Mouse (Mus musculus): ENCODE data around the gene Rab5b. TPM values are rescaled to one million over a fixed set of nuclear protein-coding genes. Genes with fewer than 3 reads are reported as not detected.
"Not testable (repeated sequence)": the region's sequence is repeated elsewhere in the genome, so short reads cannot be mapped to it uniquely, and the experiment has no call there.

The Rab5b gene
- total RNA-seq, 2 experiments from 2014 or later = 82.7 to 83.2 TPM

GRCm38 (mm10) chr10:128645111-128646011, 50.7 kb downstream of the Rab5b start, which contains the start of gene Ikzf4:
TSS of gene Ikzf4 (minus strand) at chr10:128645991.
- peak; percentile 34 for DNase-seq

- no peak for DNase-seq
Observed at GRCm38 (mm10) chr10:128642749-128643148, 53.3 kb downstream of the Rab5b start.

GRCm38 (mm10) chr10:128641871-128642270, 54.2 kb downstream of the Rab5b start:
- DNase-seq = no peak

- DNase-seq = no peak
Observed at GRCm38 (mm10) chr10:128640891-128641290, 55.2 kb downstream of the Rab5b start.

GRCm38 (mm10) chr10:128639999-128640398, 56.1 kb downstream of the Rab5b start:
- no peak for DNase-seq

- DNase-seq = no peak
Observed at GRCm38 (mm10) chr10:128637011-128637410, 59.1 kb downstream of the Rab5b start.

- no peak for DNase-seq
Observed at GRCm38 (mm10) chr10:128636561-128636960, 59.5 kb downstream of the Rab5b start.

GRCm38 (mm10) chr10:128635697-128636096, 60.4 kb downstream of the Rab5b start:
- no peak for DNase-seq

GRCm38 (mm10) chr10:128631571-128631970, 64.5 kb downstream of the Rab5b start:
- no peak for DNase-seq

- DNase-seq = not testable (repeated sequence)
Observed at GRCm38 (mm10) chr10:128630306-128630705, 65.8 kb downstream of the Rab5b start.

GRCm38 (mm10) chr10:128629746-128630145, 66.3 kb downstream of the Rab5b start:
- DNase-seq = no peak

GRCm38 (mm10) chr10:128627398-128628317, 68.4 kb downstream of the Rab5b start:
- DNase-seq = no peak

Other genes starting within 250 kb of the Rab5b start
- 10 to 100 TPM; 47.0 to 62.8 TPM for gene Smarcc2, start 237.0 kb downstream of the Rab5b start, total RNA-seq (2021)
- 100 to 1,000 TPM; 305 to 356 TPM for gene Myl6, start 202.1 kb downstream of the Rab5b start, total RNA-seq (2021)
- gene Myl6b, start 197.6 kb downstream of the Rab5b start, total RNA-seq (2021) = 100 to 1,000 TPM in 1 of 2 experiments, 10 to 100 TPM in 1; 68.8 to 101 TPM
- gene Esyt1, start 170.4 kb downstream of the Rab5b start, total RNA-seq (2021) = 10 to 100 TPM; 22.5 to 30.4 TPM
- gene Zc3h10, start 148.5 kb downstream of the Rab5b start, total RNA-seq (2021) = 1 to 10 TPM; 5.2 to 6.3 TPM
- gene Rpl41, start 147.0 kb downstream of the Rab5b start, total RNA-seq (2021) = 1,000 to 10,000 TPM; 1,962 to 2,082 TPM
- gene Pa2g4, start 130.3 kb downstream of the Rab5b start, total RNA-seq (2021) = 10 to 100 TPM; 65.8 to 72.9 TPM
- 1 to 10 TPM; 7.7 to 9.0 TPM for gene Erbb3, start 106.6 kb downstream of the Rab5b start, total RNA-seq (2021)
- 100 to 1,000 TPM; 637 to 651 TPM for gene Rps26, start 69.5 kb downstream of the Rab5b start, total RNA-seq (2021)
- gene Ikzf4, start 50.3 kb downstream of the Rab5b start, total RNA-seq (2021) = under 1 TPM; 0.54 to 0.63 TPM
- gene Suox, start 22.2 kb downstream of the Rab5b start, total RNA-seq (2021) = 10 to 100 TPM in 1 of 2 experiments, 1 to 10 TPM in 1; 9.3 to 11.0 TPM
- gene Pmel, start 7.9 kb upstream of the Rab5b start, total RNA-seq (2021) = 1 to 10 TPM; 2.1 to 2.4 TPM
- 10 to 100 TPM; 14.0 to 18.8 TPM for gene Cdk2, start 8.8 kb upstream of the Rab5b start, total RNA-seq (2021)
- 1 to 10 TPM; 7.1 to 8.8 TPM for gene Dgka, start 48.6 kb upstream of the Rab5b start, total RNA-seq (2021)
- gene Pym1, start 51.6 kb upstream of the Rab5b start, total RNA-seq (2021) = 10 to 100 TPM; 13.7 to 14.9 TPM
- 1 to 10 TPM; 2.8 to 3.8 TPM for gene Mmp19, start 94.6 kb upstream of the Rab5b start, total RNA-seq (2021)
- 10 to 100 TPM; 28.9 to 34.6 TPM for gene Dnajc14, start 107.8 kb upstream of the Rab5b start, total RNA-seq (2021)
- gene Tmem198b, start 108.1 kb upstream of the Rab5b start, total RNA-seq (2021) = 10 to 100 TPM in 1 of 2 experiments, 1 to 10 TPM in 1; 7.4 to 10.8 TPM
- 10 to 100 TPM; 45.3 to 45.4 TPM for gene Sarnp, start 121.1 kb upstream of the Rab5b start, total RNA-seq (2021)
- 1 to 10 TPM; 7.5 to 8.8 TPM for gene Ormdl2, start 125.4 kb upstream of the Rab5b start, total RNA-seq (2021)
- 1 to 10 TPM; 8.2 to 9.5 TPM for gene Gdf11, start 195.5 kb upstream of the Rab5b start, total RNA-seq (2021)
- gene Cd63, start 204.7 kb upstream of the Rab5b start, total RNA-seq (2021) = 100 to 1,000 TPM; 198 to 258 TPM
- 10 to 100 TPM in 1 of 2 experiments, 1 to 10 TPM in 1; 8.2 to 12.5 TPM for gene Rdh5, start 226.6 kb upstream of the Rab5b start, total RNA-seq (2021)
- 100 to 1,000 TPM; 201 to 210 TPM for gene Bloc1s1, start 227.8 kb upstream of the Rab5b start, total RNA-seq (2021)
- gene Itga7, start 237.6 kb upstream of the Rab5b start, total RNA-seq (2021) = 100 to 1,000 TPM; 125 to 127 TPM

All from gastrocnemius, postnatal 10 days (tissue).